Mouse (Mus musculus): ENCODE measurements around the gene Phc1. TPM values are rescaled to one million over a fixed set of nuclear protein-coding genes. Genes with fewer than 3 reads are reported as not detected.
"Not testable (repeated sequence)": the region's sequence is repeated elsewhere in the genome, so short reads cannot be mapped to it uniquely, and the experiment has no call there.

The Phc1 gene
- total and polyA plus RNA-seq, 2 experiments from 2014 or later = 21.1 to 73.6 TPM

- Histone ChIP-seq H3K9ac (replicated peaks; ENCODE audit: low read length) (no peak overlapping the region), H3K4me3 (ENCODE audit: low read length) (no peak overlapping the region), H3K36me3 (ENCODE audit: insufficient read depth, low read length) (no peaks in the 10 kb centered on the region), H3K4me1 (ENCODE audit: insufficient read depth, low read length) (no peaks in the 10 kb centered on the region), H3K4me2 (ENCODE audit: low read depth, low read length) (no peak overlapping the region), H3K27ac (no peak overlapping the region), H3K9me3 (ENCODE audit: low read length) (no peaks in the 10 kb centered on the region), H3K27me3 (ENCODE audit: insufficient read depth, low read length) (no peaks in the 10 kb centered on the region)
- ATAC-seq (no peak), DNase-seq (ENCODE audit: low spot score) (no peak)
- 79% methylated on average over 8 of the region's 8 CpGs for WGBS
- no peak for TF ChIP-seq CTCF (IDR thresholded peaks at IDR 0.05; ENCODE audit: low read depth)
Observed at GRCm38 (mm10) chr6:122382046-122382445, 41.7 kb upstream of the Phc1 start.

- no peak overlapping the region for H3K9ac ChIP-seq (replicated peaks; ENCODE audit: low read length)
- no peak for TF ChIP-seq CTCF (IDR thresholded peaks at IDR 0.05; ENCODE audit: low read depth)
- H3K4me1 ChIP-seq (ENCODE audit: insufficient read depth, low read length) = no peaks in the 10 kb centered on the region
- no peak overlapping the region for H3K4me2 ChIP-seq (ENCODE audit: low read depth, low read length)
- H3K27me3 ChIP-seq (ENCODE audit: insufficient read depth, low read length) = no peaks in the 10 kb centered on the region
- H3K36me3 ChIP-seq (ENCODE audit: insufficient read depth, low read length) = no peaks in the 10 kb centered on the region
- H3K9me3 ChIP-seq (ENCODE audit: low read length) = no peaks in the 10 kb centered on the region
- WGBS = 86% methylated on average over 3 of the region's 3 CpGs
- no peak for DNase-seq (ENCODE audit: low spot score)
- no peak for ATAC-seq
- H3K27ac ChIP-seq = no peak overlapping the region
- H3K4me3 ChIP-seq (ENCODE audit: low read length) = no peak overlapping the region
Observed at GRCm38 (mm10) chr6:122368245-122368644, 27.9 kb upstream of the Phc1 start.

GRCm38 (mm10) chr6:122366976-122367375 is 26.6 kb upstream of the Phc1 start:
- no peak overlapping the region for H3K27ac ChIP-seq
- no peaks in the 10 kb centered on the region for H3K4me1 ChIP-seq (ENCODE audit: insufficient read depth, low read length)
- DNase-seq (ENCODE audit: low spot score) (no peak), ATAC-seq (no peak)
- no peaks in the 10 kb centered on the region for H3K9me3 ChIP-seq (ENCODE audit: low read length)
- H3K9ac ChIP-seq (replicated peaks; ENCODE audit: low read length) = no peak overlapping the region
- no peaks in the 10 kb centered on the region for H3K36me3 ChIP-seq (ENCODE audit: insufficient read depth, low read length)
- WGBS = 58% methylated on average over 3 of the region's 3 CpGs
- TF ChIP-seq CTCF (IDR thresholded peaks at IDR 0.05; ENCODE audit: low read depth) = no peak
- no peaks in the 10 kb centered on the region for H3K27me3 ChIP-seq (ENCODE audit: insufficient read depth, low read length)
- H3K4me3 ChIP-seq (ENCODE audit: low read length) = no peak overlapping the region
- no peak overlapping the region for H3K4me2 ChIP-seq (ENCODE audit: low read depth, low read length)

GRCm38 (mm10) chr6:122366287-122366686 is 25.9 kb upstream of the Phc1 start:
- no peak for TF ChIP-seq CTCF (IDR thresholded peaks at IDR 0.05; ENCODE audit: low read depth)
- Histone ChIP-seq H3K27me3 (ENCODE audit: insufficient read depth, low read length) (no peaks in the 10 kb centered on the region), H3K36me3 (ENCODE audit: insufficient read depth, low read length) (no peaks in the 10 kb centered on the region), H3K4me3 (ENCODE audit: low read length) (no peak overlapping the region), H3K9ac (replicated peaks; ENCODE audit: low read length) (no peak overlapping the region), H3K9me3 (ENCODE audit: low read length) (no peaks in the 10 kb centered on the region), H3K4me1 (ENCODE audit: insufficient read depth, low read length) (no peaks in the 10 kb centered on the region), H3K4me2 (ENCODE audit: low read depth, low read length) (no peak overlapping the region), H3K27ac (no peak overlapping the region)
- ATAC-seq = no peak
- WGBS = 32% methylated on average over 2 of the region's 2 CpGs
- DNase-seq (ENCODE audit: low spot score) = no peak

- WGBS = 56% methylated on average over 3 of the region's 3 CpGs
- ATAC-seq (peak; percentile 24; the same call in 1 of the 2 replicates), DNase-seq (ENCODE audit: low spot score) (no peak)
- no peaks in the 10 kb centered on the region for H3K27me3 ChIP-seq (ENCODE audit: insufficient read depth, low read length)
- no peaks in the 10 kb centered on the region for H3K4me1 ChIP-seq (ENCODE audit: insufficient read depth, low read length)
- H3K9me3 ChIP-seq (ENCODE audit: low read length) = no peaks in the 10 kb centered on the region
- H3K9ac ChIP-seq (replicated peaks; ENCODE audit: low read length) = no peak overlapping the region
- H3K4me2 ChIP-seq (ENCODE audit: low read depth, low read length) = no peak overlapping the region
- no peak for TF ChIP-seq CTCF (IDR thresholded peaks at IDR 0.05; ENCODE audit: low read depth)
- no peaks in the 10 kb centered on the region for H3K36me3 ChIP-seq (ENCODE audit: insufficient read depth, low read length)
- H3K4me3 ChIP-seq (ENCODE audit: low read length) = no peak overlapping the region
- H3K27ac ChIP-seq = no peak overlapping the region
Observed at GRCm38 (mm10) chr6:122365706-122366105, 25.3 kb upstream of the Phc1 start.

- no peak for DNase-seq (ENCODE audit: low spot score)
- H3K9me3 ChIP-seq (ENCODE audit: low read length) = no peaks in the 10 kb centered on the region
- no peaks in the 10 kb centered on the region for H3K4me1 ChIP-seq (ENCODE audit: insufficient read depth, low read length)
- H3K36me3 ChIP-seq (ENCODE audit: insufficient read depth, low read length) = no peaks in the 10 kb centered on the region
- no peak for ATAC-seq
- no peaks in the 10 kb centered on the region for H3K27me3 ChIP-seq (ENCODE audit: insufficient read depth, low read length)
- H3K4me2 ChIP-seq (ENCODE audit: low read depth, low read length) = no peak overlapping the region
- TF ChIP-seq CTCF (IDR thresholded peaks at IDR 0.05; ENCODE audit: low read depth) = no peak
- H3K27ac ChIP-seq = no peak overlapping the region
- no peak overlapping the region for H3K4me3 ChIP-seq (ENCODE audit: low read length)
- no peak overlapping the region for H3K9ac ChIP-seq (replicated peaks; ENCODE audit: low read length)
- 97% methylated on average over 1 of the region's 1 CpGs for WGBS
Observed at GRCm38 (mm10) chr6:122357089-122357488, 16.7 kb upstream of the Phc1 start.

GRCm38 (mm10) chr6:122355909-122356308 is 15.5 kb upstream of the Phc1 start:
- no peak for TF ChIP-seq CTCF (IDR thresholded peaks at IDR 0.05; ENCODE audit: low read depth)
- H3K4me3 ChIP-seq (ENCODE audit: low read length) = no peak overlapping the region
- no peak overlapping the region for H3K4me2 ChIP-seq (ENCODE audit: low read depth, low read length)
- no peaks in the 10 kb centered on the region for H3K36me3 ChIP-seq (ENCODE audit: insufficient read depth, low read length)
- H3K4me1 ChIP-seq (ENCODE audit: insufficient read depth, low read length) = no peaks in the 10 kb centered on the region
- H3K27me3 ChIP-seq (ENCODE audit: insufficient read depth, low read length) = no peaks in the 10 kb centered on the region
- H3K9ac ChIP-seq (replicated peaks; ENCODE audit: low read length) = no peak overlapping the region
- DNase-seq (ENCODE audit: low spot score) = no peak
- 71% methylated on average over 9 of the region's 9 CpGs for WGBS
- no peak overlapping the region for H3K27ac ChIP-seq
- no peak for ATAC-seq
- H3K9me3 ChIP-seq (ENCODE audit: low read length) = no peaks in the 10 kb centered on the region

- H3K36me3 ChIP-seq (ENCODE audit: insufficient read depth, low read length); ATAC-seq; H3K4me2 ChIP-seq (ENCODE audit: low read depth, low read length); DNase-seq (ENCODE audit: low spot score); H3K9me3 ChIP-seq (ENCODE audit: low read length); H3K4me1 ChIP-seq (ENCODE audit: insufficient read depth, low read length); H3K9ac ChIP-seq (replicated peaks; ENCODE audit: low read length); H3K27ac ChIP-seq; H3K4me3 ChIP-seq (ENCODE audit: low read length); H3K27me3 ChIP-seq (ENCODE audit: insufficient read depth, low read length): not testable (repeated sequence)
- WGBS = 67% methylated on average over 1 of the region's 1 CpGs
Observed at GRCm38 (mm10) chr6:122347326-122347725, 7.0 kb upstream of the Phc1 start.

Measured in hindbrain, postnatal 0 days (tissue).